Mouse (Mus musculus): ENCODE results near the gene Lilra5. TPM values are rescaled to one million over a fixed set of nuclear protein-coding genes. Genes with fewer than 3 reads are reported as not detected.
"Not testable (repeated sequence)": the region's sequence is repeated elsewhere in the genome, so short reads cannot be mapped to it uniquely, and the experiment has no call there.

Lilra5 gene
- 0.62 and 0.77 TPM in 2 replicates for polyA plus RNA-seq (2012; rRNA removed)

DNA sequence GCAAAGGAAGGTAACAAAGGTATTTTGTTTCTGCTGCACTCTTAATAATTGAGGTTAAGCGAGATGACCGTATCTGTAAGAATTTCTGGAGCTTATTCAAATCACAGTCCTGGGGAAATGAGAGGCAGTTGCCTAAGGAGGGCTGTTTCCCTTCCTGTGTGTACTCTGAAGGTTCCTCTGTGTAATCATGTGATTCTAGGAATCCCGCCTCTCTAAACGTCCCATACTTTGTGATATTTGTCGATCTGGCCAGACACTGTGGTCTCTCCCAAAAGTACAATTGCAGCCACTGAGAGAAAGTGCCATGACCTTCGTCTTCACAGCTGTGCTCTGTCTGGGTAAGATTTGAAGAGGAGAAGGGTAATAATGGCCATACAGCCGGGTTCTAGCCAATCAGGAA is at the start of gene Lilra5:
TSS of gene Lilra5 (plus strand) at position 301 of the 400 bp plus-strand sequence.
- no peak for DNase-seq (ENCODE audit: low spot score)

GRCm38 (mm10) chr7:4207126-4207525 is 30.4 kb upstream of the Lilra5 start:
- DNase-seq (ENCODE audit: low spot score), result no peak

- DNase-seq (ENCODE audit: low spot score), result no peak
Measured at GRCm38 (mm10) chr7:4208626-4209025, 28.9 kb upstream of the Lilra5 start.

DNA sequence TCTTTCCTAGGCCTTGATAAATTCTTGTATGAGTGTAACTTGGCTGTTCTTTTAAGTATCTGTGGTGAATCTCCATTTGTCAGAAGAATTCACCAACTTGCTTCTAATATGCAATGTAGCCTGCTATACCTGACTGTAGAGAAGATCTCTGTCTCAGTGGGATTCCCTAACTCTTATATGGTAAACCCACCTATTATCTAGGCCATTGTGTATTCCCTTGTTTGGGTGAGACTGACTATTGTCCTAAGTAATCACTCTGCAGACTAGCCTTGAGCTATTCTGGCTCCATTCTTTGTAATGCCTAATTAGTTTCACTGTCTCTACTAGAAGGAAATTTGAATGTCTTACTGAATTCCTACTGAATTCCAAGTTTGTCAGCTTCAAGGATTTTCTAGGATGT is 24.1 kb upstream of the Lilra5 start:
- not testable (repeated sequence) for DNase-seq (ENCODE audit: low spot score)

DNA sequence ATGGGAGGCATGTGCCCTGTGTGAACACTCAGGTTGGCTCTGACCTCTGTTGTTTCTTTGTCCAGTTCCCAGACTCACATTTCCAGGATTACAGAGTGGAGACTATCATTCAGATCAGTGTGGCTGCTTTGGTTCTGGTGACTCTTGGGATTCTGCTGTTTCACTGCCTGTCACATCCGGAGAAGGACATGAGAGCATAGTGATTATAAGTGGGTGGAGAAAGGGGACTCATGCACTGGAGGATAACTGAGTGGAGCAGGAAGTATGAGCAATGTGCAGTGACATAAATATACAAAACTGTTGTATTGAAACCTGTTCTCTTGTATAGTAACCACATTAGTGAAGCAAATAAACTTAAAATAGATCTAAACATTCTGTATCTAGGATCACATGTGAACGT is 22.2 kb upstream of the Lilra5 start:
- no peak for DNase-seq (ENCODE audit: low spot score)

GRCm38 (mm10) chr7:4215805-4216204 is 21.7 kb upstream of the Lilra5 start:
- DNase-seq (ENCODE audit: low spot score), result no peak

DNA sequence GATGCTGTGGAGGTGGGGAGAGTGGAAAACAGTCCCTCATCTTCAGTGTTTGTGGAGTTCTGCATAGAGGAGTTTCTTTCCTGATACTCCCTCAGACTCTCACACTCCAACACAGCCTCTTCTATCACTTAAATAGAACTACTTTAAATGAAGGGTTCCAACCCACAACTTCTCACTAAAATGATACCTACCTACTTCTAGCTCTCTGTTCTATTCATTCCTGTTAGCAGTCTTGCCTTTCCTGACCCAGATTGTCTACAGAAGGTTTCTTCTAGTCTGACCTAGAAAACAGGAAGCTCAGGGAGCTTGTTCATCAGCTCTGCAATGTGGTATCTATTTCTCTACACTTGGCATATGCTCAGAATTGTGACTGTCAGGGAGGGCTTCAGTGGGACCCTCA is 2.0 kb upstream of the Lilra5 start:
- DNase-seq (ENCODE audit: low spot score), result no peak

DNA sequence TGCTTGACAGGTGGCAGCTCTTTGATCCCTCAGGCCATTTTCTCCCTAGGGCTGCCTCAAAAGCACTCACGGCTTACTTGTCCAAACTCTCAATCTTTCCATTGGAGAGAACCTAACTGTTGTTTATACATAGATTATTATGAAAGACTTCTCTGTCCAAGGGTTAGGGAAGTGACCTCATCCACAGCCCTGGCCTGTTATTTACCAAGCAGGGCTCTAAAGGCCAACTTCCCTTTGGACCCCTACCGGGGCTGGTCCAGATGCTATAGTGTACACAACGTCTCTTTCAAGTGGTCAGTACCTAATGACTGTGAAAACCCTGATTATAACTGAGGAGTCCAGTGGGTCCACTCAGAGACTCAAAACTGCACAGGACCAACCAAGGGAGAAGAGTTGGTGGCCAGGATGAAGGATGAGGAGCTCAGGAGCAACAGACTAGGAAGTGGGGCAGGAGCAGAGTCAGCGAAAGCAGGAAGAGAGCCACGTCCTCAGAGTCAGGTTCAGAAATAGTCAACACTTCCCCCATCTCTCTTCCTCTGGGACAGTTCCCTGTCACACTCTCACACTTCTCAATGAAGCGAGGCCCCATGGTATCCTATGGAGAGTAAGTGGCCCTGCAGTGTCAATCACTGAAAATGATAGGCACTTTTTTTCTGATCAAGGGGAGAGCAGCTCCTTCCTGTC is 1.6 kb downstream of the Lilra5 start:
- DNase-seq (ENCODE audit: low spot score), result no peak

DNA sequence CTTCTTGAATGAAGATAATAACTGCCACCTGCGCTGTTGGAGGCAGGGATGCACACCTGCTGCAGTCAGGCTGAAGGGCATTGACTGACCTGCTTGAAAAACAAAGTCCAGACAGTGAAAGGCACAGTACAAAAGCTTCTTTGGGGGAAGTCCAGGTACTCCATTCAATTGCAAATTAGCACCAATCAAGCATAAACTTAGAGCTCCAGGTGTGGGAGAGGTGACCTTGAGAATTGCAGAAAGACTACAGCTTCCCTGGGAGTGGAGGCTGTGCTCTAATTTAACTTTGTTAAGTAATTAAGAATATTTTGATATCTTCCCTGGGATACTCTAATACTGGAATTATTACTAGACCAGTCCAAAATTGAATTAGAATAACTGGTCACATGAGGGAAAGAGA is 13.7 kb downstream of the Lilra5 start:
- DNase-seq (ENCODE audit: low spot score), result not testable (repeated sequence)

GRCm38 (mm10) chr7:4256060-4256459 is 18.5 kb downstream of the Lilra5 start:
- DNase-seq (ENCODE audit: low spot score), result not testable (repeated sequence)

DNA sequence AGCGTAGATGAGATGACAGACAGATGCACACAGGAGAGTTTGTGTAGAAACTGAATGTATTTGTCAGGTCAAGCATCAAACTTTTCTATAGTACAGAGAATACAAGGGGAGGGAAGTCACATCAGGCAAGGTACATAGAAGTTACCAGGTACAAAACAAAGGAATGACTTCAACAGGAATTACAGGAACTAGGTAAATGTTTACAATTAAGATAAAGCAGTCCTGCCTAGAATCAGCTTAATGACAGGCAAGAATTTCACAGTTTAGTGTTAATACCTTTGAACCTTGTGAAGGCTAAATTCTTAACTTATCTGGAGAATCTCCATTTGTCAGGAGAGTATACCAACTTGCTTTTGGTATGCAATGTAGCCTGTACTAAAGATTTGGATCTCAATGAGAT is 23.0 kb downstream of the Lilra5 start:
- not testable (repeated sequence) for DNase-seq (ENCODE audit: low spot score)

- not testable (repeated sequence) for DNase-seq (ENCODE audit: low spot score)
Measured at GRCm38 (mm10) chr7:4272106-4272505, 34.6 kb downstream of the Lilra5 start.

DNA sequence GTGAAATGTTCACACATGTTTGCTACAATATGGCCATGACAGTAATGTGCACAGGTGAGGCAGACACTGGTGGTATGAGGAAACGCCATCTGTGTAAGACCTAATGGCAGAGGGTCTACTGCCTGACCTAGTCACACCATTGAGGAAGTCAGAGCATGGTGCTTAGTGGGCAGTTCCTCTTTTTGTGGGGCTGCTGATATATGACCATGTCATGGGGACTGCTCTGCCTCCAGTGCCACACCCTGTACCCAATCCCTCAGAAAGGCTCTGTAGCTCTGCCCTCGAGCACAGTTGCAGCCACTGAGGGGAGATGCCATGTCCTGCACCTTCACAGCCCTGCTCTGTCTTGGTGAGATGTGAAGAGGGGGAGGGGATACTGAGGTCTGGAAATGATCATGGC is 36.3 kb downstream of the Lilra5 start:
- DNase-seq (ENCODE audit: low spot score), result not testable (repeated sequence)

DNA sequence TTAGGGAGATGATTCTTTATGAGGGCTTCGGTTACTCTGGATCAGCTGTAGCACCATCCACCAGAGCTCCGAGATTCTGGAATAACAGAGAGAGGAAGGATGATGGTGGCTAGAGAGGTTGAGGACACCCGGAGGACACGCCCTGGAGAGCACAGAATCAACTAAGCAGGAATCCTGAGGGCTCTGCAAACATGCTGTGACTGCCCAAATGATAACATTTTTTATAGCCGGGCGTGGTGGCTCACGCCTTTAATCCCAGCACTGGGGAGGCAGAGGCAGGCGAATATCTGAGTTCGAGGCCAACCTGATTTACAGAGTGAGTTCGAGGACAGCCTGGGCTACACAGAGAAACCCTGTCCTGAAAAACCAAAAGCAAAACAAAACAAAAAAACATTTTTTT is 37.9 kb downstream of the Lilra5 start:
- not testable (repeated sequence) for DNase-seq (ENCODE audit: low spot score)

GRCm38 (mm10) chr7:4292638-4293037 is 55.1 kb downstream of the Lilra5 start:
- no peak for DNase-seq (ENCODE audit: low spot score)

Other genes starting within 250 kb of the Lilra5 start
- gene Lair1, start 174.6 kb upstream of the Lilra5 start, polyA plus RNA-seq (2012; rRNA removed), result 3.5 and 3.6 TPM in 2 replicates
- gene Ttyh1, start 118.3 kb upstream of the Lilra5 start, polyA plus RNA-seq (2012; rRNA removed), result 4.5 and 5.0 TPM in 2 replicates
- 262 and 275 TPM in 2 replicates for gene Leng8, start 100.7 kb upstream of the Lilra5 start, polyA plus RNA-seq (2012; rRNA removed)
- 5.8 and 6.3 TPM in 2 replicates for gene Leng9, start 87.4 kb upstream of the Lilra5 start, polyA plus RNA-seq (2012; rRNA removed)
- gene Cdc42ep5, start 72.9 kb upstream of the Lilra5 start, polyA plus RNA-seq (2012; rRNA removed), result 90.1 and 98.9 TPM in 2 replicates
- 0.78 and 1.4 TPM in 2 replicates for gene Ncr1, start 100.0 kb downstream of the Lilra5 start, polyA plus RNA-seq (2012; rRNA removed)
- not detected in 2 replicates for gene Gp6, start 160.0 kb downstream of the Lilra5 start, polyA plus RNA-seq (2012; rRNA removed)
- gene Rdh13, start 207.9 kb downstream of the Lilra5 start, polyA plus RNA-seq (2012; rRNA removed), result 22.3 and 24.7 TPM in 2 replicates
- gene Eps8l1, start 222.9 kb downstream of the Lilra5 start, polyA plus RNA-seq (2012; rRNA removed), result 19.2 and 21.2 TPM in 2 replicates

Data from urinary bladder, adult 2 months (tissue).